Mouse (Mus musculus) Muller cell, postnatal 12 days (primary cell): Measurements from ENCODE around the gene Prep.
"Not testable (repeated sequence)": the region's sequence is repeated elsewhere in the genome, so short reads cannot be mapped to it uniquely, and the experiment has no call there.

Experiments
- DNase-seq: peaks from one replicate; pipeline ENCODE4 v3.0.0-alpha.2; 2015; ENCODE audit errors: inconsistent ontology term

Gene Prep

DNA sequence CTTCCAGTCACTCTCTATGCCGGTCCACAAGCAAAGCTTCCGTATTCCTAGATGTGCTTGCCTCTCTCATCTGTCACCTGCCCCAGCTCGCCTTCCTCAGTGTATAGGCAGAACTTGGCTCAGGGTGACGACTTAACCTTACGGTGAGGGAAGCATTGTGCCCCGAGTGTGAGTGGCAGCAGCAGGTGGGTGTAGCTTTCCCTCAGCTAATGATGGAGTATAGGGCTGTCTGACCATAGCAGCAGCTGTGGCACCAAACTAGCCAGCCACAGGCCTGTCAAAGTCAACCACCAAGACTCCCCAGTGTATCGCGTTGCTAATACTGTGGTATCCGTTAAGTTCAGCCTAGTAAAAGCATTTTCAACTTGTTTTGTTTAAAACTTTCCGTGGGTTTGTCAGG lies 9.6 kb downstream of the Prep start:
- no peak for DNase-seq

DNA sequence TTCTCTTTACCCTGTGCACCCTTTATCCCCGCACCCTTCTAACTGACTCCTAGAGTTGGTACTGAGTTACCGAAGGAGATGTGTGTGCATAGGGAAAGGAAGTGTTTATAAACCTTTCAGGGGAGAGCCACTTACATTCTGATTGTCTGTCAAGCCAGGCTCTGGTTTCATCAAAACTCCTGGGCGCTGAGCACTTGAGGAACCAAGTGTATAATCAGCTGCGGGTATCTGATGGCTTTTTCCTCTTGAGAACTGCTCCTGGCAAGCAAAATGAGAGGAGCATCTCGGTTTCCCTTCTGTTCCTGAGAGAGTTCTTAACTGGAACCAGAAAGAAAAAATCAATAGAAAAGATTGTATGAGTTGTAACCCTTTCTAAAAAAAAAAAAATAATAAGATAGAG lies 10.3 kb downstream of the Prep start:
- no peak for DNase-seq

DNA sequence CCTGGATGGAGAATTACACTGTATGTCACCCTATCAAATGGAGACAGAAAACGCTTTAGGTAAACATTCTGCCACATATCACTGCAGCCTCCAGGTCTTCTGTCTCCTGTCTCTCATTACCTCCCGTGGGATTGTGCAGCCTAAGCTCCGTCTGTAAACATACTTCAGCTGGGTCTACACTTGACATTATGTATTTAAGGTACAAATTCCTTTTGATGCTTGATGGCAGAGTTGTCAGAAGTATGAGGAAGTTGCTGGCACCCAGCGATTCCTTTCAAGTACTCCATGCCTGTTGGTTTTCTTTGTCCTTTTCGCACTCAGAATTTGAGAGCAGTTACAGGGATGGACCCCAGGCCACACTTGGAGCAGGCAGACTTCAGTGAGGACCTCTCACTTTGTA lies 12.8 kb downstream of the Prep start:
- DNase-seq, result no peak

DNA sequence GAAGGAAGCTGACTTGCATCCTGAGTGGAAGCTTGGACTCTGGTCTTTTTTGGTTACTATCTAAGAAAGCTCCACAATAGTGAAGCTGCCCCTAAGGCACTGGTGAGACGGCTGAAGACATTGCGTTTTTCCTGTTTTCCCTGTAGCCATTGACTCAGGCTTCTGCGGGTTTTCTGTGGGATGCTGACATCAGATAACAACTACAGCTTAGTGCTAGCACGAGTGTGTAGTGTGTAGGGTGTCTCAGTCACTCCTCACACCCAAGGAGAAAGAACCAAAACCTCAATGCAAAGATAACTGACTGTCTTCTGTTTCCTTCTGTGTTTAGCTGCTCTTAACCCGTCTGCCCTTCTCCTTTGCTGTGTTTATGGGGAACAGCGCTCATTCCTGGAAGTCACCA lies 13.5 kb downstream of the Prep start:
- DNase-seq, result no peak

DNA sequence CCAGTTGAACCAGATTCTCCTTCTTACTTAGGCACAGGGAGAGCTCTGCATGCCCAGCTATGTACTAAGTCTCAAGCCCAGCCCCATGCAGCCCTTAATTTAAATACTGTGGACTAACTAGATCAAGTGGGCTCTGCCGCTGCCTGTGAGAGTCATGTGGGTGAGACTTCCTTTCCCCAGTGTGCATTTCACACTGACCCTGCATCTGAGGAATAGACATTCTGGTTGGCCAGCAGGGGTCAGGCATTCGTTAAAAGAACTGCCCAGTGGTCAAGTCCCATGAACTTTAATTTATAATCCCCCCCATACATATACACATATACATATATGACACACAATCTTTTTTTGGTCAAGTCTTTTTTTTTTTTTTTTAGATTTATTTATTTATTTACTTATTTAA lies 15.7 kb downstream of the Prep start:
- DNase-seq, result no peak

DNA sequence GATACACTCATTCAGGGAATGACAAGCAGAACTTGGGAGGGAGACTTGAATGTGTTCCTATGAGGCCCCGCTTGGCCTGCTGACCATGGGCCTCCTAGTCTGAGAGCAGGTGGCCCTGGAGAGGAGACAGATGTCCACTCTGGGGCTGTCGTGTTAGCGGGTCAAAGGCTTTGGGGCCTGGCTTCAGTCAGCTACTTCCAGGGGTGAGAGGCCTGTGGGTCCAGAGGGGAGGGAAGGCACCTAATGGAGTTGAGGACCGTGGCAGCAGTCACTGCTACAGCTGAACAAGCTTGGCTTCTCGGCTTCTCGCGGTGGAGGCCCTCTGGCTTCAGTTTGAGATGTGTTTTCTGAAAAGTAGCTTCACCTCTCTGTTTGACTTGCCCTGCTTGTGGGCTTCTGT lies 17.0 kb downstream of the Prep start:
- DNase-seq, result not testable (repeated sequence)

DNA sequence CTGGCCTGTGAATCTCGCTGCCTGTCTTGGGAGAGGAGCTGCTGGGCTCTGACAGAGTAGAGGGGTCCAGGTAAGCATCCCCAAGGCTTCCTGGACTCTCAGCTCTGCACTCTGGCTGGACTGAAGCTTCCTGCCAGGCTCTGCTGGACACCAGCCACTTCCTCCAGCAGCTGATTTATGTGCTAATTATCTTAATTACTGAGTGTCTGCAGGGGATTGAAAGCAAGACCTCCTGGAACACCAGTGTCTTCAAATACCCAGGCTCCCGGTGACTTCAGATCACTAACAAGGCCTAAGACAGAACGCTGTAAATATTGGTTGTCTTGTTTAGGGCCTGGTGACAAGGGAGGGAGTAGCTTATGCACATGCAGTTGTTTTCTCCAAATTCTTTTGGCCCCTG lies 17.5 kb downstream of the Prep start:
- DNase-seq, result no peak

DNA sequence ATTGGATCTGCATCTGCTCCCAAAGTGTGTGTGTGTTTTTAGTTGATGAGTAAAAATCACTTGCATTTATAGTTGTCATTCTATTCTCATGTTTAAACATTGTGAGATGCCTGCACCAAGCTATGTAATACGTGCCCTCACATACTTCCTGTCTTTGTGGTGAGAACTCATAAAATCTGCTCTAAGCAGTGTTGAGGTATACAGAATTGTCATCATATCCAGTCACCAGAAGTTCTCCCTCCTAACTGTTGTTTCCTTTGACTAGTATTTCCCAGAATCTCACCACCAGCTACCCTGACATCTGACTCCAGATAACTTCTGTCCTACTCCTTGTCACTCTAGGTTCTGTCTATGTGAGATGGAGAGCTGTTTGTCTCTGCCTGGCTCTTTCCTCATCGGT lies 18.3 kb downstream of the Prep start:
- DNase-seq, result no peak

DNA sequence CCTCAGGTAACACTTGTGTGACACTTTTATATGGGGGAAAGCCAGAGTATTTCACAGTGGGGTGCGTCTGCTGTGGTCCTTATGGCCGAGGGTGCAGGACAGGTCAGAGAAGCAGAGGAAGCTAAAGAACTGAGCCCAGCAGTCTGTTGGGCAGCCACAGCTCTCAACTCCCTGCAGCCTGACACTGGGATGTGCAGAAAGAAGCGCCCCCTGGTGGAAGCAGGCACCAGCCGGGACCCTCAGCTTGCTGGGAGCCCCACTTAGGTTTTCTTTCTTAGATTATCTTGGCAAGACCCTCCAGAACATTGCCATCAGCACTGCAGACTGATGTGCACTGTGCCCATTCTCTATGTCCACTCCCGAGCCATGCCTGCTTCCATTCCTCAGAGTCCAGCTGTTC lies 19.6 kb downstream of the Prep start:
- DNase-seq, result no peak

DNA sequence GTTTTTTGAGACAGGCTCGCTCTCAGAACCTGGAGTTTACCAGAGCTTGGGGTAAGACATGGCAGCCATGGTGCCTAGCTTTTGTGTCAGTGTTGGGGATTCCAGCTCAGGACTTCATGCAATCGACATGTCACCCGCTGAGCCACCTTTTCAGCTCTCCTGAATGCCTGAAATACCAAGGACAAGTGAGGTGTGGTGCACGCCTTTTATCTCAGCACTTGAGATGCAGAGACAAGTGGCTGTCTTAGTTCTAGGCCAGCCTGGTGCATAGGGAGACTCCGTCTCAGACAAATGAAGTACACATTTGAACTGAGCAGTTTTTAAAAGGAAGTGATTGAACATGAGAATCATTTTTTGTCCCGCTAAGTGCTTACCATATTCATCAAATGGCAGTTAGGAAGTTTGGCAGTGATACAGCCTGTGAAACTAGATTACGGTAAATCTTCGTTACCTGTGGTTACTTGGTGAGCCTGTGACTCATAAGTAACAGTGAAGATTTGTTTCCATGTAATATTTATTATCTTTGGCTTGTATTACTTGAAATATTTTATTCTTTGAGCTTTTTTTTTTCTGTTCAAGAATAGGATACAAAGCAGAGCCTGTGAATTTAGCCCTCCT lies 24.6 kb downstream of the Prep start:
- DNase-seq, result no peak

DNA sequence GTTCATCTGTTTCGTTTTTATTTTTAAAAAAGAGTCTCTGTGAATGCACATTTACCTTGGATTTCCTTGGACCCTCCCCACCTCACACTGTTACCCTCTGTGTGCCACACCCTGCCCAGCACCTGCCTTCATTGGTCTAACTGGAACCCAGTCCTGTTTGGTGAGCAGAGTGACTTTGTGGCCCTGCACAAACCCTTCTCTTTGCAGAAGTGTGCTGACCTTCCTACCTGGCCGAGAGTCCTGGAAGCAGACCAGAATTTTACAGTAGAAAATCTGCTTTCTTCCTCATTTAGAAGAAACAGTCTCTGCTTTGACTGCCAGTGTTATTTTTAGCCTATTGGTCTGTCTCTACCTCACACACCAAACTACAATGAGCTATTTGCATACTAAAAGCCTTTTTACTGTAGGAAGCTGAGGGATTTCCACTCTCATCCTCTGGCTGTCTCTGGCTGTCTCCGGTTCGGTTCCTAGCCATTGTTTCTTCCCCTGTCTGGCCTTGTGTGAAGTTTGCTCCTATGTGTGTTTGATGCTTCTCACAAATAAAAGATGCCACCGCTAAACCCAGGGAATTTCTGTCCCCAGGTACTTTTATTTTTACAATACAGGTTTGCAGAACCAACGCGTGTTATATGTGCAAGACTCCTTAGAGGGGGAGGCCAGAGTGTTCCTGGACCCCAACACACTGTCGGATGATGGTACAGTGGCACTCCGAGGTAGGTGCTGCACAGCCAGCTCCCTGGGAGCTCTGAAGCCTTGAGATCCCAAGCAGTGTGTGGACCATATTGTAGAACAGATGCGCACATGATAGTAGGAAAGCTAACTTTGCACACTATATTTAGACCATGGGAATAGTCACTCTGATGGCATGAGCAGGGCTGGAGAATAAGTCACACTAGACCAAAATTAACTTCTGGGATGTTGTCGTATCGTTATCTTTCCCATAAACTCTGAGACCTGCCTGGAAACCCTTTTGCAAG lies 25.4 kb downstream of the Prep start:
- no peak for DNase-seq

DNA sequence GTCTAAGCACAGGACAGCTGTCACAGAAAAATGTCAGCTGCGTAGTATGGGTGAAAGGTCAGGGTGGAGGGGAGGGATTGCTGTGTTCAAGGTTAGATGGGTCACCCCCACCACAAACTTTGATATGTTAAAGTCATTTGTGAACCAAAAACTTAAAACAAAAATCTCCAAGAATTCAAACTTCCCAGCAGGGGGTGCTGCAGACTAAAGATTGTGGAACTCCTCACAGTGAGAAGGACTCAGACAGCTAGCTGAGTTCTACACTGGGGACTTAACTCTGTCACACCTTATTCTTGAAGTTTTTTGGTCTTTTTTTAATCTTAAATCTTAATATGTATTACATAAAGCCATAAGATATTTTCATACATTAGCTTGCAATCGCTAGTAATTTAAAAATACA lies 31.7 kb downstream of the Prep start:
- no peak for DNase-seq

DNA sequence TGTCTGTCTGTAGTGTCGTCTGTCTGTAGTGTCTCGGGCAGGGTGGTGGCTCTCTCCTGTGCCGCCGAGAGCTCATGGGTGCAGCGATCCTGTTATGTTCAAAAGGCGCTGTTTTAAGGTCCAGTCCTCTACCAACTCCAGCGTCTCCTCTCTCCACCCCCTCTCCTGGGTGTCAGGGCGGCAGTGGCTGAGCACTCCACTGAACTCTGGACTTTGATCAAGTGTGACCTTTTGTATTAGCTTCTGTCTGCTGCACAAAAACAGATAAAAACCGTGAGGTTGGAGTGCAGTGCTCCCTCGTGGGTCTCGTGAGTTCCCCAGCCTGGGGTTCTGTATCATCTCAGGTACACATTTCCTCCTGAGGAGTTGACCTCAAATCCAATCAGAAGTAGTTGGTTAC lies 33.5 kb downstream of the Prep start:
- DNase-seq, result no peak

DNA sequence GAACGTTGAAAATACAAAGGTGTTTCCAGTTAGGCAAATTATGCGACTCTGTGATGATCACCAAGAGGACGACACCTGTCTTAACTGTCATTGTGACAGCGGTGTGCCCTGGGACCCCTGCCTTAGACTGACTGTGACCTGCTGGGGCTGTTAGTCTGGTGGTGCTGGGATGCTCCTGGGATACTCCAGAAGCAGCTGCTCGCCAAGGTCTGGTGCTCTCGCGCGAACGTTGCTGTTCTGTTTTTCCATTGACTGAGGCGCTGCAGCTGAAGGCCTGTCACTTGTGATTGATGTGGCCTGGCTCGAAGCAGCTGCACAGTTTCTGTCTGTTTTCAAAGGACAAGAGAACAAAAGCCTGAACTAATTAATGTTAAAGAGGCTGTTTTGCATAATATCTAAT lies 36.2 kb downstream of the Prep start:
- DNase-seq, result no peak

DNA sequence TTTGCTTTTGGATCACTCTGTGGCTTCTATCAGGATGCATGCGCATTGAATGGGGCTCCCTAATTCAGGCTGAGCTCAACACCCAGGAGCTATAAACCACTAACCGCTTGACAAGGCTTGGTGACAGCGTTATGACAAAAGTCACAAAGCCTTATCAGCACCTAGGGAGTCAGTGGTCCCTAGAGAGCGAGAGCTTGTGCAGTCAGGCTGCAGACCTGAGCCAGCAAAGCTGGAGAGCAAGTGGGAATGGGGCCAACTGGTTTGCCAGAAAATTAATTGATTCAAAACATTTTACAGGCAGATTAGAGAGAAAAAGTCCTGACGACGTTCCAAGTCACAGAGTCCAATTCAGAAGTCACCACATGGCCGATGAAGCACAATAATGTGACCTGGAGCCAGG lies 37.1 kb downstream of the Prep start:
- DNase-seq, result peak; percentile 48

DNA sequence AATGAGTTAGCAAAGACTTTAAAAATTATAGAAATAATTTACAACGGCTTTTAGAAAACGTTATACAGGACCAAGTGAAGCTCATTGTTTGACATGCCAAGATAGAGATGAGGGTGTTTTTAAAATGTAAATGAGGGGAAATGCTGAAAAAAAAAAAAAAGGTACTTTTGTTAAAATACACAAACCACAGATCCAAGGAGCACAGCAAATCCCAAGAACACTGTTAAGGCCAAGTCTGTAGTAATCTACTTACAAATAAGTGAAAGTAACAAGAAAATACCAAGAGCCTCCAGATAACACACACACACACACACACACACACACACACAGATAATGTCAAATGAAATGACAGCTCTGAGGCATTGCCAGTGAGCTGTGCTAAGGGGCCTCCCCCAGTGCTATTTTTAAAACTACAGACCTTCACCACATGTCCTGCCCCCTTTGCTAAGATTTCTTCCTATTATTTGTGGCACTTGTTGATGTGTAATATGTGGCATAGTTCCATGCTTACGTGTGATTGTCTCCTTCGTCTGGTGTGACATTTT lies 37.6 kb downstream of the Prep start:
- DNase-seq, result no peak

DNA sequence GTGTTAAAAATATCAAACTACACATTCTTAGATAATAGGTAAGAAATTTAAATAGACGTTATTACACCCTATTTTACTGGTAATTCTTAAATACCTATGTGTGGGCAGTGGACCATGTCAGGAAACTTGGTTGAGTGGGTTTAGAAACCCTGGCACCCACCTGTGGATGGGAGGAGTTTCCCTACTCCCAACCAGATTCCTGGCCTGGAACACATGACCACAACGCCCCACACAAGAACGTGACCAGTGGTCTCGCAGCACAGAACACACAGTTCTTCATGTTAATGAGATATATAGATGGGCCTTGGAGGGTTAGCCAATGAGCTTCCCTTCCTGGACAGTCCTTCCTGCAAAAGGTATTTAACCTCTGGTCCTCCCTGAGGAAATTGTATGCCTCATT lies 39.5 kb downstream of the Prep start:
- DNase-seq, result no peak

DNA sequence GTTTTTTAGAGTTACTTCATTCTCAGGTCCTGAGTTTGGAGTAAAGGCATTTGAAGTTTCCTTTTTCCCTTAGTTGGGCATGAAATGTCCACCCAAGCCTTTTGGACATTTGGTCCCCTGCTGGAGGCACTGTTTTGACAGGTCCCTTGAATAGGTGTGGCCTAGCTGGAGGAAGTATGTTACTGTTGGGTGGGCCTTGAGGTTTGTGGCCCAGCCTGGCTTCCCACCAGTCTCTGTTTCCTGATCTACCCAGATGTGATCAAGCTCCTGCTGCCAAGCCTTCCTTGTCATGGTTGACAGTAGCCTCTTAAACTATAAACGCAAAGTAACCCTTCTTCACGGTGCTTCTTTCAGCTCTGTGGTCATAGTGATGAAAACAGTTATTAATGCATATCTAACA lies 40.3 kb downstream of the Prep start:
- DNase-seq, result no peak

DNA sequence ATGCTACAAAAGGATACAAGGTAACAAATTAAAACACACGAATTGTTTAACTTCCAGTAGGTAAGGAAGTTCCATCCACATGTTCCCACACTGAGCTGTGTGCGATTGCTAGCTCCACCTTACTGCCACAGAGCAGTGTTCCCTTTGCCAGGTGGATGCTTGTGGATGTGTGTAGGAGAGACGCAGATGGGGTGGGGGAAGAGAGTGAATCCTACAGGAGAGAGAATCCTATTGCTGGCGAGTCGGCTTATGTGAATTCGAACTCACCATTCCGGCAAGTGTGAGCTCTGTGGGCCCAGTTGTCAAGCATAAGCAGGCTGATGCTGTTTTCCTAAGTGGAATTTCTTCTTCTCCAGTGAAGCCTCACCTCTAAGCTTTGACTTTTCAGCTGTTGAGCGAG lies 42.0 kb downstream of the Prep start:
- DNase-seq, result no peak

DNA sequence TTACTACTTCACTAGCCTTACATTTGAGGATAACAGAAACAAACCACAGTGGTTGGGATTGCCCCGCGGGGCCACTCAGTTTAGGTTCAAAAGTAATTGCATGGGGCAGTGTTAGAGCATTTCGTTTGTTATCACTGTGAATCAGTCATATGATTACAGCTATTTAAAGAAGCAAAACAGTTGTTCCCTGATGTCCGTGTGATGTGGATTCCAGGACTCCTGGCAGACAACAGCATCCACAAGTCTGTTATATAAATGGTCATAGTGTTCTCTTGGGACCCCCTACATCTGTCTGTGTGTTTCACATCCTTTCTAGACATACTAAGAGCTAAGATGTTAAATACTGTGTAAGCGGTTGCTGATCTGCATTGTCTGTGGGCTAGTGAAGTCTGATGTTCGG lies 43.0 kb downstream of the Prep start:
- no peak for DNase-seq

DNA sequence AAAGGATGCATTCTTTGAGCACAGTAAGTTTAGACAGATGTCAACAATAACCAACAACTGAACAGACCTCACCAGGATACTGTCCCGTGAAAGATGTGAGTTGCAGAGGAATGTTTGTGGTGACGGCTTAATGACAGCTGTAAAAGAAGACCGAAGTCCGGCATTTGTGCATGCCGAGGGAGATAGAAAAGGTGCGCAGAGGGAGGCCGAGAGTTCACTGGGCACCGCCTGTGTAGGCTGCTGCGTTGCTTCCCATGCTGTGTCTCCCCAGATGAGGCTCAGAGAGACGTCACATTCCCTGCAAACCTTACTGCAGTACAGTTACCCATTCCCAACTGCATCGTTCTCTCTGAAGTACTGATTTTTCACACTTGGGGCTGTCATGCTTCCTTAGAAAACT lies 45.9 kb downstream of the Prep start:
- DNase-seq, result no peak

DNA sequence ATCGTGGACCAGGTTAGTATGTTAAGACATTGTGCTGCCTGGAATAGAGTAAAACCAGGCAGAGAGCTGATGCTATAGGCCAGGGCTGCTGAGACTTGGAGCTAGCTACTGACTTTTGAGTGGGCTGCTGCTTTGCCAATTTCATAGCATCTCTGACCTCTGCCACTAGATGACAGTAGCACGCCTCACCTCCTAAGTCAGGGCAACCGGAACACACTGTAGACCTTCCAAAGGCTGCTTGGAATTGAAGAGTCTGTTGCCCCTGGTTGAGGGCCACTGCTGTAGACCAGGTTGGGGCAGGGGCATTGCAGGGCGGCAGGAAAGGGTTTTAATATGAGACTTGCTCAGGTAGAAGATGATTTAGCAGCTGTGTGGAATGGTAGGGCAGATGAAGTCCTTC lies 47.5 kb downstream of the Prep start:
- DNase-seq, result no peak

DNA sequence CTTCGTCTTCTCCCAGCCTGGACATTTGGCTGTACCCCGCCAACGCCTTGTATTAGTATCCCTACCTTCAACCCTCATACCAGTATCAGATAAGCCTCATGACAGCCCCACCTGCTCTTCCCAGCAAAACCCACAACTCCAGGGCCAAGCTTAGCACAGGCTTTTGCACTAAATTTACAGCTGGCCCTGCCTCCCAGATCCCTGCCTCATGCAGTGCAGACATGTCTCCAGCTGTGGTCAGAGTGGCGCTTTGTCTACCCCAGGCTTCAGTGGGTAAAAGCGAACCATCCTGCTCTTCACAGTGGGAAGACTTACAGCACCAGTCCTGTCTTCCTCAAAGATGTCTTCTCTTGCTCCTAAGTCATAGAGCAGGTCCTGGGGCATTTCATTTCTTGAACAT lies 49.8 kb downstream of the Prep start:
- no peak for DNase-seq
